Mouse (Mus musculus): Measurements from ENCODE around the gene Zfp524.
A peak's percentile ranks its signal among the peaks of the same experiment; 100 is the strongest.

- TF ChIP-seq POLR2A (IDR thresholded peaks at IDR 0.05; ENCODE audit: borderline replicate concordance, extremely low read depth, insufficient read depth, insufficient read length, poor library complexity, severe bottlenecking) (no peak), CTCF (IDR thresholded peaks at IDR 0.05; ENCODE audit: borderline replicate concordance, extremely low read depth, insufficient read depth, insufficient read length) (peak; percentile 7; the same call in 1 of the 2 replicates)
Measured at GRCm38 (mm10) chr7:4999876-5000275, 14.3 kb upstream of the Zfp524 start.

All from brain, embryonic 14.5 days (tissue).